Mouse (Mus musculus) heart, postnatal 36 days (tissue): Measurements from ENCODE around the gene Odf4. TPM values are rescaled to one million over a fixed set of nuclear protein-coding genes. Genes with fewer than 3 reads are reported as not detected.
"Not testable (repeated sequence)": the region's sequence is repeated elsewhere in the genome, so short reads cannot be mapped to it uniquely, and the experiment has no call there.

ENCODE experiments used
- DNase-seq, 2 experiments: peaks; one replicate each; pipeline ENCODE4 v3.0.0; 2021 to 2022
- intact Hi-C: fragments of 180-260 bp; cut with DNase I; formaldehyde crosslinking; loops from one replicate; pipeline ENCODE4 v1.15.1; 2025
- total RNA-seq, 2 experiments: library from RNA; stranded (reverse); gene quantifications; 2 replicates each; pipeline ENCODE4 v1.2.3; 2021

Odf4 gene
- total RNA-seq: not detected

- DNase-seq: no peak
- intact Hi-C loops: no loop called here
Measured at GRCm38 (mm10) chr11:68926981-68927380, at the start of gene Odf4. Odf4 (minus strand) TSS chr11:68927081.

DNA sequence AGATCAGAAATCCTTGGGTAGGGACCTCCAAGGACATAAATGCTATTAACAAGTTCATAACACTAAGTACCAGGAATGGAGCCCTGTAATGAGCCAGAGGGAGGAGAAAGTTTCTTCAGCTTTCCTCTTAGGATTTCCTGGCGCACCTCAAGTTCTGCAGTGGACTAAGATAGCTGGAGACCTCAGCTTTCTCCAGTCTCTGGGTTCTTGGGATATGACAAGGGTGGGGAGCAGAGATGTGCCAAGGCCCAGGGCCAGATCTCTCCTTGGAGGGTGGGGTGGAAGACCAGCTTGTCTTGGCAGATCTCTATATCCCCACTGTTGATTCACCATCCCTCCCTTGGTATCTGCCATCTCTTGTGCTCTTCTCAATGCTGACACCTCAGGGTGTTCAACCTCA, 48.7 kb upstream of the Odf4 start:
- intact Hi-C loops: no loop called here
- DNase-seq: no peak

DNA sequence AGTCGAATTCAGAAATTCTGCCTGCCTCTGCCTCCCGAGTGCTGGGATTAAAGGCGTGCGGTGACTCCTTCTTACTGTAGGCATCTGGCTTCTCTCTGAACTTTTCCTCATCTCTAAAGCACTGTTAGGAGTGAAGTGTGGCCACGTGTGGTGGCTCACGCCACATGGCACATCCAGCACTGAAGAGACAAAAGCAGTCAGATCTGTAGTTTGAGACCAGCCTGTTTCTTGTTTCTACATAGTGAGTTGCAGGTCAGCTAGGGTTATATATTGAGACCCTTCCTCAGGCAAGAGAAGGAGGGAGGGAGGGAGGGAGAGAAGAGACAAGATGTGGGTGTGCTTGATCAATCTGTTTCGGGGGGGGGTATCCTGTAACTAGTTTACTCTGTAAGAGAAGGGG, 48.2 kb upstream of the Odf4 start, which contains the start of gene Rangrf:
Rangrf (minus strand) TSS at position 101 of the 400 bp plus-strand sequence.
- intact Hi-C loops: no loop called here

GRCm38 (mm10) chr11:68974059-68974450, 47.2 kb upstream of the Odf4 start:
- intact Hi-C loops: no loop called here
- DNase-seq: no peak

More for the DNA sequence above, 48.2 kb upstream of the Odf4 start, which contains the start of gene Rangrf:
- DNase-seq: no peak

DNA sequence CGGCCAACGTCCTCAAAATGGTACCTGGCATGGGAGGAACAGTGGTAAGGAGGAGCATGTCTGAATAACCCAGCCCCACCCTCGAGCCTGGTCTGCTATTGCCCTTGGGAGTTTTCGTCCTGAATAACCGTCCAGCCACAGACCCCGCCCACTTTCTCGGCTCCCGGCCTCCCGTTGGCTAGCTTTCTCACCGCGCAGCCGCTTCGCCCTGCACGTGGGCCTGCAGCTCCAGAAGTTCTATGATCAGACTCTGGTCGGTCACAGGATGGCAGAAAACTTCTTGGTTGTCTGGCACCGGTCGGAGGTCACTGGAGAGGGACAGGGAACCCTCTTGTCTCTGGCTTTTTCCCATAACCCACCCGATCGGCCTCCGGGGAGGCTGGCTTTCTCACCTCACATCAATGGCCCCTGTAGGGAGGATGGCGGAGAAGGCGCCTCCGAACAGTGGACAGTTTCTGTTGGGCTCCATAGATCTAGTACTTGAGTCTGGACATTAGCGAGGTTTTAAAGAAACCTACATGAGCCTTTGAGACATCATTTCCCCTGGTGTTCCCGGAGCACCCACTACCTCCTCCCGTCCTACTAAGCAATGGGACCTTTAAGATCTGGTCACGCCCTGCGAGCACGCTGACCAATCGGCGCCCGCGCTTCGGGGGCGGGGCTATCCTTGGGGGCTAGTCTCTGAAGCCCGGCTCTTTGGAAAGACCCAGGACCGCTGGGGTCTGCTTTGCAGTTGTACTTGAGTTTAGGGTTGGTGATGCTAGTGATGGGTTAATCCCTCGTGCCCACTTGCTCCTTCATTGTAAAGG, 46.6 kb upstream of the Odf4 start:
- intact Hi-C loops: not testable (repeated sequence)
- peak; percentile 85 for DNase-seq

DNA sequence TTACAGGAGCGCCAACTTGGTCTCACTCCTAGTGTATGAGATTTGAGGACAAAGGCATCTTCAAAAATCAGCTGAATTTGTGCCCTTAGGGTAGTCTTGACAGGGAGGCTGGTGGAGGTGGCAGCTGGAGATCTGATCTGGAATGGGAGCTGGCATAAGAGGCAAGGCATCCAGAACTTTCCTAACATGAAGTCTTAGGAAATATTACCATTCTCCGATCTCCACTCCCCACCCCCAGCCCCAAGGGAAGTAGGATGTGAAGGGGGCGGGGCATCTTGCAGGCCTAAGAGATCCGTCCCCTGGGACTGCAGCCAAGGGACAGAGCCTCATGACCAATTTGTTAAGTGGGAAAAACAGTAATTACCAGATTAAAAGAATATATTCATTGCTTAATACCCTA, 43.4 kb upstream of the Odf4 start:
- peak in 1 of 2 experiments; percentile 41 for DNase-seq
- intact Hi-C loops: no loop called here

DNA sequence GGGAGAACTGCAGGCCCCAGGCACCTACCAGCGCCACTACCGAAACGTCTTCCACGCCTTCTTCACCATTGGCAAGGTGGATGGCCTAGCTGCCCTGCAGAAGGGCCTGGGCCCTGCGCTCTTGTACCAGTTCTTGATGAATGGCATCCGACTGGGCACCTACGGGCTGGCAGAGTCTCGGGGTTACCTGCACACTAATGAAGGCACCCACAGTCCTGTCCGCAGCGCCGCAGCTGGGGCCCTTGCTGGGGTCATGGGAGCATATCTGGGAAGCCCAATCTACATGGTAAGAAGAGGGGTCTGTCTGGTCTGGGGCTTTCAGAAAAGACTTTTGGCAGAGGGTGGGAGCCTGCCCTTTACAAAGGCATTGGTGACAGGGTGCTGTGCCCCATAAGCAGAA, 41.9 kb upstream of the Odf4 start:
- DNase-seq: no peak
- intact Hi-C loops: loop anchor here (5.0 kb wide), 1 partner anchor 44 kb away; no protein-coding TSS in a partner anchor

- DNase-seq: peak; percentile 86 to 93
- intact Hi-C loops: loop anchor here (1.0 to 5.0 kb wide), 3 partner anchors 15 to 69 kb away; no protein-coding TSS in a partner anchor
Measured at GRCm38 (mm10) chr11:68967337-68968282, 40.7 kb upstream of the Odf4 start, which contains the start of gene Slc25a35. Slc25a35 (plus strand) TSS chr11:68968131.

- intact Hi-C loops: loop anchor here (2.0 to 5.0 kb wide), 2 partner anchors 46 to 70 kb away; no protein-coding TSS in a partner anchor
- no peak for DNase-seq
Measured at GRCm38 (mm10) chr11:68966554-68966953, 39.7 kb upstream of the Odf4 start.

GRCm38 (mm10) chr11:68965845-68966244, 39.0 kb upstream of the Odf4 start:
- intact Hi-C loops: loop anchor here (2.0 to 5.0 kb wide), 2 partner anchors 46 to 71 kb away; no protein-coding TSS in a partner anchor
- peak; percentile 64 to 76 for DNase-seq

DNA sequence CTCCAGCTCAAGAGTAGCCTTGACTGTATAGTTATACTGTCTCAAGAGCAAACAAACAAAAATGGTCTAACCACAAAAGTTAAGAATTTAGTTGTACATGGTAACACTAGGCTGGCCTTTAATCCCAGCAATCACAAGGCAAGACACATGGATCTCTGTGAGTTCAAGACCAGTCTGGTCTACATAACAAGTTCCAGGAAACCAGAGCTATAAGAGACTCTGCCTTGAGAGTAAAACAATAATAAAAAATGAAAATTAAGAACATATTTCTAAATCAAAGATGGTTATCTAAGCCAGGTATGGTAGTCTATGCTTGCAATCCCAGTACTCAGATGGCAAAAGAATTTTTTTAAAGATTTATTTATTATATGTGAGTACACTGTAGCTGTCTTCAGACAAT, 38.2 kb upstream of the Odf4 start:
- no peak for DNase-seq
- intact Hi-C loops: loop anchor here (5.0 kb wide), 1 partner anchor 47 kb away; no protein-coding TSS in a partner anchor

- no peak for DNase-seq
- intact Hi-C loops: no loop called here
Measured at GRCm38 (mm10) chr11:68963405-68963804, 36.5 kb upstream of the Odf4 start.

DNA sequence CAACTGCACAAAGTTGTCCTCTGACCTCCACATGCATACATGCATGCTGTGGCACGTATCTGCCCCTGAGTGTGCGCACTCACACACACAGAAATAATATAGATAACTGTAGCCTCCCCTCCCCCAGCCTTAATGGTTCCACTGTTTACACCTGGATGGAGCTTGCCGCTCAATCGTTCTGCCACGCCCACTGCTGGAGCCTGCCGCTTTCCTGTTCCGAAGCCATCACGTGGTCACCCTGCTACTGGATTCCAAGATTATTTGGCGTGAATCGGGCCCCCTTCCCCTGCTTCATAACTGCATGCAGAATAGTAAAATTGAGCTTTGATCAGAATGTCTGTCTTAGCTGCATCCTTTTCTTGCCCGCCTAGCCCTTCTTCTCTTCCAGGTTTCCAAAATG, 35.3 kb upstream of the Odf4 start:
- DNase-seq, intact Hi-C loops: not testable (repeated sequence)

DNA sequence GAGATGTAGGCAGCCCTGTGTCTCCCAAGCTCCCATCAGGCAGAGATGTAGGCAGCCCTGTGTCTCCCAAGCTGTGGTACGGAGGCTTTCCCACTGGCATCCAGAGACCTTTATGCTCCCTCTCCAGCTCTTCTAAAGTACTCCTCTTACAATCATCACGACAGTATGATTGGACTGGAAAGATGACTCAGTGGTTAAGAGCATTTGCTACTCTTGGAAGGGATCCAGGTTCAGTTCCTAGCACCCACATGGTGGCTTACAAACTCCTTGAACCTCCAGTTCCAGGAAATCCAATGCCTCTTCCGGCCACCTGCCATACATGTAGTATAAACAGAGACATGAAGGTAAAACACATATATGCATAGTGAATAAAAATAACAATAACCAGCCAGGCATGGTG, 34.7 kb upstream of the Odf4 start:
- intact Hi-C loops: no loop called here
- no peak for DNase-seq

GRCm38 (mm10) chr11:68957971-68958370, 31.1 kb upstream of the Odf4 start:
- no peak for DNase-seq
- intact Hi-C loops: loop anchor here (2.0 kb wide), 1 partner anchor 51 kb away; no protein-coding TSS in a partner anchor

DNA sequence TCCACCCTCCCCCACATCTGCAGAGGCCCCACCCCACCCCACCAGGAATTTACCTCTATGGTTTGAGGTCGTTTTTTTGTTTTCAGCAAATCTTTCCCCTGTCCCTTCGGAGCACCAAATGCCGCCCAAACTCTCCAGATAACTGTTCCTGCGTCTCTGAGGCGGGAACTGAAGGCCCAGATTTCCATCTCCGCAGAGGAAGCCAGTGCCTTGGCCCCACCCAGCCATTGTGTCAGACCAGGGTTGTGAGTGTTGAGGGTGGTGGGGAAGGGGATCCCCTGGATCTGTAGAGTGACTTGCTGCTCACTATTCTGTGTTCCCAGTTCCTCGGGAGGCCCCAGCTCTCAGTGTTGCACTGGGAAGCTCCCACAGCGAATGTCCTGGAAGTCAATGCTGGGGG, 30.4 kb upstream of the Odf4 start, which contains the start of gene Arhgef15:
Arhgef15 (minus strand) TSS at position 173 of the 400 bp plus-strand sequence.
- peak in 1 of 2 experiments; percentile 42 for DNase-seq
- intact Hi-C loops: loop anchor here (2.0 kb wide), 1 partner anchor 51 kb away; no protein-coding TSS in a partner anchor

GRCm38 (mm10) chr11:68956697-68957096, 29.8 kb upstream of the Odf4 start:
- DNase-seq: peak in 1 of 2 experiments; percentile 51
- intact Hi-C loops: loop anchor here (2.0 kb wide), 1 partner anchor 50 kb away; no protein-coding TSS in a partner anchor

DNA sequence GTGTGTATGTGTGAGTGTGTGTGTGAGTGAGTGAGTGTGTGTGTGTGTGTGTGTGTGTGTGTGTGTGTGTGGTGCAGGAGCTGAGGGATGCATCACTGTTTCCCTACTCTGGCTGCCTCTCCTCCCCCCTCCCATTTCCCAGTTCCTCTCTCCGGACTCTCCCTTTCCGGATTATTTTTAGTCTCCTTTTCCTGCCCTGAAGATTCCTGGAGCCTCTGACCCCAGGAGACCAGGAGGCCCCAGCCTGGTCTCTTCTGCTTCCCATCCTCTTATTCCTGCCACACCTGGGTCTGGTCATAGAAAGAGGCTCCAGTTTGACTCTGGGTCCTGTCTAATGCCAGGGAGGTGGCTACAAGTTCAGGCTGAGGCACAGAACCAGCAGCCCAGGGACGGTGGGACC, 29.2 kb upstream of the Odf4 start:
- intact Hi-C loops: loop anchor here (2.0 kb wide), 1 partner anchor 49 kb away; no protein-coding TSS in a partner anchor
- peak; percentile 41 to 48 for DNase-seq

DNA sequence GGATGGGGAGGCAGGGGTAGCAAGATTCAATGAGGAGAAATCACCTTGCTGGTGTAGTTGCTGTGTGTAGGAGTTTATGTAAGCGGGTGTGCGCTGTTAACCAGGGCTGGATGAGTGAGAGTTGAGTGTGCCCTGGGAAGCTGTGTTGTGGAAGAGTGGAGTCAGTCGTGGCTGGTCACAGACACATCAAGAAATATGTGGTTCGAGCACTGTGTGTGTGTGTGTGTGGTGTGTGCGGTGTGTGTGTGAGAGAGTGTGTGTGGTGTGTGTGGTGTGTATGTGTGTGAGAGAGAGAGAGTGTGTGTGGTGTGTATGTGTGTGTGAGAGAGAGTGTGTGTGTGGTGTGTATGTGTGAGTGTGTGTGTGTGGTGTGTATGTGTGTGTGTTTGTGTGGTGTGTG, 28.6 kb upstream of the Odf4 start:
- intact Hi-C loops: no loop called here
- DNase-seq: no peak

DNA sequence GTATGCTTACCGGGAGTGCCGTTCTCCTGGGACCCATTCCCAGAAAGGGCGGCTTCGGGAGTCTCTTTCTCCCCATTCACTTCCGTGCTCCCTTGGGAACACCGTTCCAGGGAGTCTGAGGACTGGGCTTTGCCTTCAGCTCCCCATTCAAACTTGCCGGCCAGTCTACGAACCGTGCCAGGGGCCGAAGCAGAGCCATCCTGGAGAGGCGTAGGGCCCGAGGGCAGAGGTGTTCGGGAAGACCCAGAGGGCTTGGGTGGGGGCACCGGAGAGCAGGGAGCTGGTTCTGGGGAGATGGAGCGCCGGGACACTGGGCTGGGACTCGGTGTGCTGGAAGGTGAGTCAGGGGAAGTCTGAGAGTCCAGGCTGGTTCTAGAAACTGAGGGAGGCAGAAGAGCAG, 27.5 kb upstream of the Odf4 start:
- intact Hi-C loops: no loop called here
- DNase-seq: peak in 1 of 2 experiments; percentile 45
